ENCODE assay signal across 18 mouse cellular contexts in the genomic region with DNA sequence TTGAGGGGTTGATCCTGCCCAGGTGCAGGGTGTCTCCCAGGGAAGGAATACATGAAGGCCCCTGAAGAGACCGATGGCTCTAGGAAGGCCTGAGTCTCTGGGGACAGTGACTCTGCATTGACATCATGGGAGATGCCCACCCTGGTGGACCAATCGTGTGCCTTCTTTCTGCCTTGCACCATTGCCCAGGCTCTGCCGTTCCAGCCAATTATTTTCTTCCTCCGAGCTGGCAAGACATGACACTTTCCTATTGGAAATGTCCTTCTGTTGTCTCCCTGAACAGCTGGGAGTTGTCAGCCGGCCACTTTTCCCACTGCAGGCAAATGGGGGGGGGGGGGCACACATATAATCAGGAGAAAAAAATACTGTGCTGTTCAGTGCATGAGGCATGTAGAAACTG. TPM values are rescaled to one million over a fixed set of nuclear protein-coding genes. Genes with fewer than 3 reads are reported as not detected.
DNase-seq lines count a peak whose midpoint lies in the region; ATAC-seq and TF ChIP-seq lines count a peak whose summit lies in the region.
"Had no signal": no experiment of that assay in that cellular context is flagged by ENCODE, and none has a peak within 500 bp of the region (broad histone marks: within the 10 kb centered on the region; RNA-seq: fewer than 3 reads in every experiment).

No protein-coding gene starts in this region.

- no peak for TF ChIP-seq POLR2A in brain, embryonic 14.5 days (IDR thresholded peaks at IDR 0.05; ENCODE audit: borderline replicate concordance, extremely low read depth, insufficient read depth, insufficient read length, poor library complexity, severe bottlenecking)

- ATAC-seq in forebrain, embryonic 12.5 days (ENCODE audit: low FRiP score), result no peak
- ATAC-seq in forebrain, embryonic 11.5 days (replicated peaks; ENCODE audit: low FRiP score), result no peak; the same call in 1 of the 2 replicates
- ATAC-seq in kidney, embryonic 15.5 days (replicated peaks; ENCODE audit: low FRiP score), result 0 out of 2 replicates have a peak, but pooled peaks have one; percentile 47
- peak; percentile 77 for ATAC-seq in lung, embryonic 16.5 days (ENCODE audit: low read depth)
- ATAC-seq: midbrain, embryonic 13.5 days had no signal

- H3K9ac ChIP-seq in forebrain, embryonic 12.5 days, result no peak overlapping the region
- no peak overlapping the region for H3K9ac ChIP-seq in forebrain, embryonic 11.5 days (ENCODE audit: low read length)
- H3K9ac ChIP-seq in kidney, embryonic 15.5 days, result no peak overlapping the region
- H3K9ac ChIP-seq in lung, embryonic 16.5 days (ENCODE audit: low read length), result no peak overlapping the region
- H3K9ac ChIP-seq: limb, embryonic 15.5 days; midbrain, embryonic 13.5 days had no signal

- H3K4me1 ChIP-seq in forebrain, embryonic 12.5 days, result peaks cover 4% of the 10 kb centered on the region
- 0 out of 2 replicates have a peak, but pooled peaks cover 2% of the 10 kb centered on the region for H3K4me1 ChIP-seq in forebrain, embryonic 11.5 days (replicated peaks; ENCODE audit: control insufficient read depth, insufficient read depth, low read length)
- H3K4me1 ChIP-seq in kidney, embryonic 15.5 days, result peaks cover 20% of the 10 kb centered on the region
- H3K4me1 ChIP-seq in lung, embryonic 16.5 days (replicated peaks; ENCODE audit: control insufficient read depth, insufficient read depth, low read length), result peaks cover 4% of the 10 kb centered on the region

- no peak for TF ChIP-seq CTCF in brain, embryonic 14.5 days (IDR thresholded peaks at IDR 0.05; ENCODE audit: borderline replicate concordance, extremely low read depth, insufficient read depth, insufficient read length)

- DNase-seq in forebrain, embryonic 11.5 days (ENCODE audit: low spot score), result no peak
- no peak for DNase-seq in kidney, adult 18-20 months
- peak; percentile 73 for DNase-seq in brain, embryonic 14.5 days (ENCODE audit: low read depth)
- no peak for DNase-seq in yolk sac, embryonic 10.5 days (ENCODE audit: low spot score)
- DNase-seq in urinary bladder, adult 2 months (ENCODE audit: low spot score), result no peak
- DNase-seq: adrenal gland, adult 8-10 months; cerebellum, adult 8-10 months; gastrocnemius, postnatal 10 days; spleen, adult 18-20 months; thymus, postnatal 4 days had no signal

- H3K4me3 ChIP-seq in forebrain, embryonic 12.5 days (replicated peaks), result no peak overlapping the region
- no peak overlapping the region for H3K4me3 ChIP-seq in forebrain, embryonic 11.5 days (ENCODE audit: low read depth, low read length)
- no peak overlapping the region for H3K4me3 ChIP-seq in kidney, embryonic 15.5 days (replicated peaks)
- no peak overlapping the region for H3K4me3 ChIP-seq in lung, embryonic 16.5 days (ENCODE audit: low read length)
- H3K4me3 ChIP-seq: erythroblast, embryonic 14.5 days; heart, embryonic 10.5 days; layer of hippocampus, adult 2 months; limb, embryonic 15.5 days; midbrain, embryonic 13.5 days had no signal

- 59% methylated on average over 5 of the region's 5 CpGs for WGBS in forebrain, embryonic 12.5 days
- 78% methylated on average over 5 of the region's 5 CpGs for WGBS in forebrain, embryonic 11.5 days
- WGBS in kidney, embryonic 15.5 days, result 41% methylated on average over 5 of the region's 5 CpGs
- WGBS in lung, embryonic 16.5 days, result 48% methylated on average over 5 of the region's 5 CpGs

- no peak overlapping the region for H3K4me2 ChIP-seq in forebrain, embryonic 12.5 days
- no peak overlapping the region for H3K4me2 ChIP-seq in forebrain, embryonic 11.5 days (ENCODE audit: low read depth, low read length, severe bottlenecking)
- H3K4me2 ChIP-seq in kidney, embryonic 15.5 days, result no peak overlapping the region
- H3K4me2 ChIP-seq in lung, embryonic 16.5 days (ENCODE audit: low read depth, low read length), result no peak overlapping the region
- H3K4me2 ChIP-seq: limb, embryonic 15.5 days; midbrain, embryonic 13.5 days had no signal

- H3K9me3 ChIP-seq in forebrain, embryonic 12.5 days, result no peaks in the 10 kb centered on the region
- H3K9me3 ChIP-seq in forebrain, embryonic 11.5 days (ENCODE audit: control insufficient read depth, low read length), result no peaks in the 10 kb centered on the region
- H3K9me3 ChIP-seq in kidney, embryonic 15.5 days (replicated peaks), result no peaks in the 10 kb centered on the region
- no peaks in the 10 kb centered on the region for H3K9me3 ChIP-seq in lung, embryonic 16.5 days (ENCODE audit: control insufficient read depth, low read length)
- H3K9me3 ChIP-seq: heart, embryonic 10.5 days; limb, embryonic 15.5 days; midbrain, embryonic 13.5 days had no signal

- no peaks in the 10 kb centered on the region for H3K36me3 ChIP-seq in forebrain, embryonic 12.5 days (replicated peaks)
- no peaks in the 10 kb centered on the region for H3K36me3 ChIP-seq in forebrain, embryonic 11.5 days (ENCODE audit: control insufficient read depth, insufficient read depth, low read length)
- H3K36me3 ChIP-seq in kidney, embryonic 15.5 days, result no peaks in the 10 kb centered on the region
- no peaks in the 10 kb centered on the region for H3K36me3 ChIP-seq in lung, embryonic 16.5 days (ENCODE audit: control insufficient read depth, insufficient read depth, low read length)
- H3K36me3 ChIP-seq: heart, embryonic 10.5 days; limb, embryonic 15.5 days; midbrain, embryonic 13.5 days had no signal

- 0 out of 2 replicates have a peak overlapping the region, but pooled peaks have one; percentile 42 for H3K27ac ChIP-seq in forebrain, embryonic 12.5 days
- no peak overlapping the region for H3K27ac ChIP-seq in forebrain, embryonic 11.5 days (ENCODE audit: low read depth, low read length)
- H3K27ac ChIP-seq in kidney, embryonic 15.5 days, result no peak overlapping the region
- H3K27ac ChIP-seq in lung, embryonic 16.5 days (ENCODE audit: low read length), result peak overlapping the region; percentile 41
- H3K27ac ChIP-seq: heart, embryonic 10.5 days; layer of hippocampus, adult 2 months; limb, embryonic 15.5 days; midbrain, embryonic 13.5 days had no signal

- no peaks in the 10 kb centered on the region for H3K27me3 ChIP-seq in forebrain, embryonic 12.5 days
- H3K27me3 ChIP-seq in forebrain, embryonic 11.5 days (ENCODE audit: control insufficient read depth, insufficient read depth, low read length), result no peaks in the 10 kb centered on the region
- H3K27me3 ChIP-seq in kidney, embryonic 15.5 days, result no peaks in the 10 kb centered on the region
- no peaks in the 10 kb centered on the region for H3K27me3 ChIP-seq in lung, embryonic 16.5 days (ENCODE audit: control insufficient read depth, insufficient read depth, low read depth, low read length)
- H3K27me3 ChIP-seq: limb, embryonic 15.5 days; midbrain, embryonic 13.5 days had no signal

RNA-seq across cellular contexts. Expression of gene Tob1, which starts 43.0 kb away (rescaled TPM):
- polyA plus RNA-seq in forebrain, embryonic 12.5 days (2016; fragmentation: Nextera tagmentation; extraction: Ambion mirVana), result 42.6 and 43.1 TPM in 2 replicates
- polyA plus RNA-seq in forebrain, embryonic 11.5 days (2014; fragmentation: Nextera tagmentation; extraction: Ambion mirVana), result 43.0 and 44.0 TPM in 2 replicates
- 36.6 and 40.8 TPM in 2 replicates for polyA plus RNA-seq in kidney, embryonic 15.5 days (2015; fragmentation: Nextera tagmentation; extraction: Ambion mirVana)
- polyA plus RNA-seq in brain, embryonic 14.5 days (2012; rRNA removed), result 29.6 and 29.9 TPM in 2 replicates
- polyA plus RNA-seq in lung, embryonic 16.5 days (2015; fragmentation: Nextera tagmentation; extraction: Ambion mirVana), result 25.8 and 28.9 TPM in 2 replicates
- polyA plus RNA-seq in urinary bladder, adult 2 months (2012; rRNA removed), result 36.6 and 36.9 TPM in 2 replicates

Comparison
In these comparisons a context has a peak if more than half of its experiments do, and no peak if none do; other contexts are left out.
1. H3K27ac ChIP-seq: peak in forebrain, embryonic 12.5 days (single experiment) and lung, embryonic 16.5 days (single experiment); none in forebrain, embryonic 11.5 days (single experiment) and kidney, embryonic 15.5 days (single experiment).
2. ATAC-seq: peak in kidney, embryonic 15.5 days (single experiment) and lung, embryonic 16.5 days (single experiment); none in forebrain, embryonic 12.5 days (single experiment) and forebrain, embryonic 11.5 days (single experiment).